Mouse (Mus musculus) limb, embryonic 12.5 days (tissue): ENCODE measurements at regions not wholly inside any gene's neighbourhood (a gene's known extent, or its start where the extent isn't known, plus 50 kb on each side); places are given as distances from the start of the nearest gene placed in this dataset.

Source experiments
- ATAC-seq: fragments of 200-750 bp; cut with Nextera tagmentation; 2 replicates; pipeline ENCODE4 v1.8.0; 2017; ENCODE audit warnings: low read depth, moderate TSS enrichment; ENCODE audit not compliant: insufficient number of reproducible peaks, insufficient read depth, low FRiP score, low TSS enrichment
- H3K27ac ChIP-seq: fragments of 300-500 bp; sonication (generic); 2 replicates; pipeline ENCODE4 v1.5.1; 2016; ENCODE audit warnings: mild to moderate bottlenecking, moderate library complexity
- H3K27me3 ChIP-seq: fragments of 300-500 bp; sonication (generic); 2 replicates; pipeline ENCODE4 v1.6.1; 2016; ENCODE audit warnings: mild to moderate bottlenecking, moderate library complexity
- H3K36me3 ChIP-seq: fragments of 300-500 bp; sonication (generic); 2 replicates; pipeline ENCODE4 v1.6.1; 2016; ENCODE audit warnings: mild to moderate bottlenecking, moderate library complexity
- H3K4me1 ChIP-seq: fragments of 300-500 bp; sonication (generic); replicated peaks from 2 replicates; pipeline ENCODE4 v1.6.1; 2016
- H3K4me2 ChIP-seq: fragments of 300-500 bp; sonication (generic); 2 replicates; pipeline ENCODE4 v1.6.1; 2016; ENCODE audit warnings: mild to moderate bottlenecking, moderate library complexity
- H3K4me3 ChIP-seq: fragments of 300-500 bp; sonication (generic); replicated peaks from 2 replicates; pipeline ENCODE4 v1.5.1; 2016; ENCODE audit warnings: mild to moderate bottlenecking
- H3K9ac ChIP-seq: fragments of 300-500 bp; sonication (generic); replicated peaks from 2 replicates; pipeline ENCODE4 v1.6.1; 2016; ENCODE audit warnings: mild to moderate bottlenecking, moderate library complexity
- H3K9me3 ChIP-seq: fragments of 300-500 bp; sonication (generic); 2 replicates; pipeline ENCODE4 v1.6.1; 2016; ENCODE audit warnings: mild to moderate bottlenecking, moderate library complexity
- WGBS: fragments of 180-500 bp; shearing (Covaris S2); methylation state at CpG from one replicate; pipeline ENCODE4 v1.1.7; 2016; 5-methylcytosine and 5-hydroxymethylcytosine counted together

DNA sequence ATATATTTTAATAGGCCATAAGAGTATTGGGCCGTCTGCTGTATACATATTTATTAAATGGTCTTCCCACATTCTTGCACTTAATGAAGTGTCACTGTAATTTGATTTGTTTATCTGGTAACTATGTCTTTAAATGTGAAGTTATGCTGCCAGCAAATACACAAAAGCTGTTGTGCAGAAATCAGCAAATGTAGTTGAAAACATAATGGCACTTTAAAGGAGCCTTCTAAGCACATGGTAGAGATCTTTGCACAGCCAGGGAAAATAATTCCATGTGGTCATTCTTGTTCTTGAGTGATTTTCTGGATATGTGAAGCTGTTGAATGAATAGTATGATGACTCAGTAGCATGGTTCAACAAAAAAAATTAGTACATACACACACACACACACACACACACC is 164.4 kb upstream of the Meox2 start:
- ATAC-seq, result no peak
- WGBS, result 69% methylated on average over 1 of the region's 1 CpGs
- Histone ChIP-seq H3K27ac (no peak overlapping the region), H3K36me3 (no peaks in the 10 kb centered on the region), H3K4me3 (no peak overlapping the region), H3K9me3 (no peaks in the 10 kb centered on the region), H3K9ac (no peak overlapping the region), H3K27me3 (no peaks in the 10 kb centered on the region), H3K4me1 (no peaks in the 10 kb centered on the region), H3K4me2 (no peak overlapping the region)

DNA sequence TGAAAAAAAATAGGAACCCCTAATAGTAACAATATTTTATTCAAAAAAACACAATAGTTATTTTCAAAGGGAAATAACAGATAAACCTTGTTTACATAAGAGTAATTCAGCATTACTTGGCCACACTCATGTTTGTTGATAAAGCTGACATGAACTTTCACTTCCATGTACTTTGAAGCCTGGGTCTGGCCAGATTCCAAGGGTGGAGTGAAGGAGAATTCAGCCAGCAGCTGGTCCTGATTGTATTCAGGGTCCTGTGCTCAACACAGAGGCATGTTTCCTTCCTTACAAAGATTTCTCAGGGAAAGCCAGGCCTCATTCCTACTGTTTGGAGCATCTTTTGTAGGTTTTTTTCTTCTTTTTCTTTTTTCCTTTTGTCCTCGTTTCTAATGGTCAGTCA is 162.4 kb upstream of the Meox2 start:
- no peak for ATAC-seq
- Histone ChIP-seq H3K9me3 (no peaks in the 10 kb centered on the region), H3K4me1 (no peaks in the 10 kb centered on the region), H3K27me3 (no peaks in the 10 kb centered on the region), H3K4me3 (no peak overlapping the region), H3K9ac (no peak overlapping the region), H3K27ac (no peak overlapping the region), H3K36me3 (no peaks in the 10 kb centered on the region), H3K4me2 (no peak overlapping the region)
- WGBS, result 68% methylated on average over 1 of the region's 1 CpGs

DNA sequence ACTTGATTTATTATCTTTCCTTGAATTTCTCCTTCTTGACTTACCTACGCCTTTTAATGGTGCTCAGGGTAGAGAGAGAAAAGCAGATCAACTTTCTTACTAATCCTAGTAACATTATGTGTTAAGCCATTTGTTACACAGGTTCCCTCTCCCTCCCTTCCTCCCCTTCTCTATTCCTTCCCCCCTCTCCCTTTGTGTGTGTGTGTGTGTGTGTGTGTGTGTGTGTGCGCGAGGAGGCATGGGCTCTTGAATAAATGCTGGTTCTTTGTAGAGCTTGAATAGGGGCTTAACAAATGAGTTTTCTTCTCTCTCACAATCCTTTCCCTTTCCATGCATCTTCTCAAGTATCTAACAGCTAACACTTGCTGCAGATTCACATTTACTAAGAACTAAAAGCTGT is 160.4 kb upstream of the Meox2 start:
- H3K9me3 ChIP-seq, result no peaks in the 10 kb centered on the region
- no peak for ATAC-seq
- no peak overlapping the region for H3K4me3 ChIP-seq
- no peak overlapping the region for H3K4me2 ChIP-seq
- no peak overlapping the region for H3K9ac ChIP-seq
- no peak overlapping the region for H3K27ac ChIP-seq
- H3K27me3 ChIP-seq, result no peaks in the 10 kb centered on the region
- WGBS, result 89% methylated on average over 3 of the region's 3 CpGs
- H3K4me1 ChIP-seq, result no peaks in the 10 kb centered on the region
- no peaks in the 10 kb centered on the region for H3K36me3 ChIP-seq

DNA sequence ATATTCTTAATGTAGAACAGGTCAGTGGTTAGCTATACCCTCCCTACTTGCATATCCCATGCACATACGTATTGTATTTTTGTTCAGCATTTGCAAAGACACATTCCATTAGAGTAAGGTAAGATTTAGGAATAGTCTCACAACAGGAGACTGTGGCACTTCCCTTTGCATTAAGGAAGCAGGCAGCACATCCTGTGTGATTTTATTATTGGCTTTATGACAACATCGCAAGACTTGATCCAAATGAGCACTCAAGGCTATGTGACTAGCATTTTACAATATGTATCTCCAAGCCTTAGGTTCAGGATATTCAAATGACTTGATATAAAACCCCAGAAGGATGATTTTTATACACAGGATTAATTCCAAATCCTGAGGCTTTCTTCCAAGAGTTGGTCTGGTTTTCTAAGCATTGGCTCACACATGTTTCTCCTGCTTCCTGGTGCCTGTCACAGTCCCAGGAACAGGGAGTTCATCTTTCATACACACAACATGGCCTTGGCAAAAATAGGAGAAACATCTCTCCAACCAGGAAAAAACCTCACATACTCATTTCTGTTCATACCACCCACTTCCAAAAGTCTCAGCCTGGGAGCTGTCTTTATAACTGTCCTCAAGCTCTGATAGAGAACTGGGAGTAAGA is 159.1 kb upstream of the Meox2 start:
- no peak overlapping the region for H3K4me2 ChIP-seq
- no peaks in the 10 kb centered on the region for H3K27me3 ChIP-seq
- no peak for ATAC-seq
- WGBS, result 89% methylated on average over 2 of the region's 2 CpGs
- H3K27ac ChIP-seq, result no peak overlapping the region
- no peak overlapping the region for H3K4me3 ChIP-seq
- H3K4me1 ChIP-seq, result no peaks in the 10 kb centered on the region
- no peaks in the 10 kb centered on the region for H3K9me3 ChIP-seq
- H3K9ac ChIP-seq, result no peak overlapping the region
- H3K36me3 ChIP-seq, result no peaks in the 10 kb centered on the region

DNA sequence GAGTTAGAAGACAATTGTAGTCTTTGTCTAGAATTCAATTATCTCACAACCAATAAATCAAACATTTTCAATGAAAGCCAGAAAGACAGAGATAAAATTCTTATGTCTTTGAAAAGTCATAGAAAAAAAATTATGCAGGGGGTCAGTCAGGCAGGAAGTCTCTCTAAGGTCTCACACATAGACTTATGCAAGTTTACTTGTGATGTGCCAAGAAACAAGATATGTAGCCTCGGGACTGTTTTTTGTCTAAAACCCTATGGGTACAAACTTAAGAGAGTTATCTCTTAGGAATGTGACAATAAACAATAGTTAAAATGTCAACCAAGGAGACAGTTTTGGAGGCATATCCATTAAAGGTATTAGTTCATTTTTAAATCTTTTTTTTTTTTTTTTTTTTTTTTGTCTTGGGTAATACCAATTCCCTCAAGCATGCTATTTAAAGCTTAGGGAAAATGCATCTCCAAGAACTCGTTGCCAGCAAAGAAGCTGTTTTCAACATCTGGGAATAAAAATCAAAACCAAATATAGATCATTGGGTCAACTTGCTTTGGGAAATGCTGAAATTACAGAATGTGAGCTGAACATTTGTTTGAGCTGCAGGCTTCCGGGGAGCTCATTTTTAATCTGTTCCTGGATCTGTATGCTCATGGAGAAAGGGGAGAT is 133.8 kb upstream of the Meox2 start:
- WGBS, result 81% methylated on average over 3 of the region's 3 CpGs
- no peak for ATAC-seq
- no peak overlapping the region for H3K4me3 ChIP-seq

DNA sequence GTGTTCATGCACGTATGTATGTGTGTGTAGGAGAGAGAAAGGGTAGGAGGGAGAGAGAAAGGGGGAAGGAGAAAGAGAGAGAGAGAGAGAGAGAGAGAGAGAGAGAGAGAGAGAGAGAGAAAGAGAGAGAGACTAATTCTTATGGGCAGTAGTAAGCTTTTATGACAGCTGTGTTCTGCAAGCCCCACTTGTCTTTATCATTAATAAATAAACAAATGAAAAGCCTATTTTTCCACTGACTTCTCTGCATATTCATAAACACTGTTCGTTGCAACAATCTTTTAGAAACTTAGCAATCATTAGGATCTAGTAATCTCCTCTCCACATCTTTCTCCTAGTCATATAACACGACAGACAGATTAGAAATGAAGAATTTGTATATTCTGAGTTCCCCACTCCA is 131.2 kb upstream of the Meox2 start:
- Histone ChIP-seq H3K4me1 (no peaks in the 10 kb centered on the region), H3K9ac (no peak overlapping the region), H3K4me2 (no peak overlapping the region), H3K27me3 (no peaks in the 10 kb centered on the region), H3K9me3 (no peaks in the 10 kb centered on the region), H3K36me3 (no peaks in the 10 kb centered on the region), H3K4me3 (no peak overlapping the region), H3K27ac (no peak overlapping the region)
- no peak for ATAC-seq
- WGBS, result 75% methylated on average over 3 of the region's 3 CpGs

More for the DNA sequence above, 133.8 kb upstream of the Meox2 start:
- Histone ChIP-seq H3K4me2 (no peak overlapping the region), H3K4me1 (no peaks in the 10 kb centered on the region), H3K27ac (no peak overlapping the region), H3K9me3 (no peaks in the 10 kb centered on the region), H3K9ac (no peak overlapping the region), H3K27me3 (no peaks in the 10 kb centered on the region), H3K36me3 (no peaks in the 10 kb centered on the region)

DNA sequence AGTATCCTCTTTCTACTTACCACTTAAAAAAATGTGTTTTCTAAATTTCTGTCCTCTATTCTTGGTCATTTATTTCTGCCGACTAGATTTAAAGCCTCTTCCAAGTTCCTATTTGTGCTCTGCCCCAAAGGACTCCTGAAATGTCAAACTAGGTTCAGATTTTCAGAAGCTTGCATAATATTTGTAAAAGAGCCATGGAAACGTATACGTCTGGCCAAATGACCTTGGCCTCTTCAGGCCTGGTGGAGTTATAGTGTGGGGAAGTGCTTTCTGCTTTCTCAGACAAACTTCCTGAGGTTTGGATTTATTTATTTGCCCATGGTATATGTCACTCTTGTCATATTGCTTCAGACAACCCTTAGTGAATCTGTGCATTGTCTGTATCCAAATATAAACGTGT is 117.2 kb upstream of the Meox2 start:
- Histone ChIP-seq H3K27ac (no peak overlapping the region), H3K4me2 (no peak overlapping the region), H3K4me3 (no peak overlapping the region), H3K9me3 (no peaks in the 10 kb centered on the region), H3K36me3 (no peaks in the 10 kb centered on the region), H3K4me1 (no peaks in the 10 kb centered on the region), H3K27me3 (no peaks in the 10 kb centered on the region), H3K9ac (no peak overlapping the region)
- no peak for ATAC-seq
- 79% methylated on average over 4 of the region's 4 CpGs for WGBS

DNA sequence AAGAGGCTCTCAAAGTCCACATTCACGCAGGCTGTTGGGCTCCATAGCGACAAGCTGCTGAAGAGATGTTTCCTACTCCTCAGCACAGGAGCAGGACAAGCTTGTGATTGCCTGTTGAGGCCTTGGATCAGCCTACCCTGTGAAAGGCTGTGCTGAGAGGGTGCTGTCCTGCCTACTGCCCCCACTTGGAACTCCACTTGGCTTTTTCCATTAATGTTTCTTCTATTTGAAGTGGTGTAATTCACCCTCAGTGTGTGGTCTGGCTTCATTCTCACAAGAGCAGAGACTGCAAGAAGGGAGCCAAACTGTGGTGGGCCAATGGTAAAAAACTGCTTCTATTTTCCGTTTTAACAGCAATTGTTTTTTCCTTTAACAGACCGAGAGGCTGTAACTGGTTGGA is 116.4 kb upstream of the Meox2 start:
- H3K36me3 ChIP-seq, result no peaks in the 10 kb centered on the region
- H3K9me3 ChIP-seq, result no peaks in the 10 kb centered on the region
- H3K27me3 ChIP-seq, result no peaks in the 10 kb centered on the region
- H3K4me2 ChIP-seq, result no peak overlapping the region
- no peak overlapping the region for H3K9ac ChIP-seq
- H3K27ac ChIP-seq, result no peak overlapping the region
- no peaks in the 10 kb centered on the region for H3K4me1 ChIP-seq
- WGBS, result 71% methylated on average over 4 of the region's 4 CpGs
- no peak overlapping the region for H3K4me3 ChIP-seq
- ATAC-seq, result no peak

DNA sequence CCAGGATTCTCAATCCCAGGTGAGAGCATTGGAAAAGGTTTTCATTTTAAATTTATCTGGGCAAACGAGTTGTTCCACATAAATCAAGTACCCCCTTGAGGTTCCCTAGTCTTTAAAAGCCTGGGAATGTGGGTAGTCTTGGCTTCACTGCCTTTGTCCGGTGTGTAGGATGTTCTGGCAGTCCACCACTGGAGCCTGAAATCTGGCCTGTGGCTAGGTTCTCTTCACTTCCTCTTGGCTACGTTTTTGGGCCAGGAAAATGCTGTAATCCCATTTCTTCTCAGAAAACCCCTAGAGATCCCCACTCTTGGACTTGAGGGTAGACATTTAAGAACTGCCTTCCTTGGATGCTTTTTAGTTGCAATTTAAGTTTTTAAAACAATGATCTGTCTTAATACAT is 106.9 kb upstream of the Meox2 start:
- no peaks in the 10 kb centered on the region for H3K4me1 ChIP-seq
- H3K9me3 ChIP-seq, result no peaks in the 10 kb centered on the region
- no peak overlapping the region for H3K4me2 ChIP-seq
- ATAC-seq, result no peak
- H3K36me3 ChIP-seq, result no peaks in the 10 kb centered on the region
- H3K9ac ChIP-seq, result no peak overlapping the region
- no peak overlapping the region for H3K27ac ChIP-seq
- no peaks in the 10 kb centered on the region for H3K27me3 ChIP-seq
- whole genome bisulfite sequencing, result 65% methylated on average over 3 of the region's 3 CpGs
- no peak overlapping the region for H3K4me3 ChIP-seq

DNA sequence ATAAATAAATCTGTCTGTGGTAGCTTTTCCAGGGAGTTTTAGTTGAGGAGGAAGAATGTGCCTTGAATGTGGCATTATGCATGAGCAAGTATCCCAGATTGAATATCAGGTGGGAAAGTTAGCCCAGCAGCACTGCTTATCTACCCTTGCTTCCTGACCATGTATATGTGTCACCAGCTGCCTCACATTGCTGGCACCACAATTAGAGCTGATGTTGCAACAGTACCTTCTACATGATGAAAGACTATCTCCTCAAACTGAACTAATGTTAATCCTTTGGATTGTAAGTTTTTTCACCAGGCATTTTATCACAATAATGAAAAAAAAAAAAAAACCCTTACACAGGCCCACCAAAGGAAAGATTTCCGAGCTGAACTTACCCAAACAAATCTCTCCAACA is 103.1 kb upstream of the Meox2 start:
- Histone ChIP-seq H3K27ac (no peak overlapping the region), H3K36me3 (no peaks in the 10 kb centered on the region), H3K9ac (no peak overlapping the region), H3K4me1 (no peaks in the 10 kb centered on the region), H3K4me2 (no peak overlapping the region), H3K4me3 (no peak overlapping the region), H3K9me3 (no peaks in the 10 kb centered on the region), H3K27me3 (no peaks in the 10 kb centered on the region)
- WGBS, result 69% methylated on average over 1 of the region's 1 CpGs
- ATAC-seq, result no peak

DNA sequence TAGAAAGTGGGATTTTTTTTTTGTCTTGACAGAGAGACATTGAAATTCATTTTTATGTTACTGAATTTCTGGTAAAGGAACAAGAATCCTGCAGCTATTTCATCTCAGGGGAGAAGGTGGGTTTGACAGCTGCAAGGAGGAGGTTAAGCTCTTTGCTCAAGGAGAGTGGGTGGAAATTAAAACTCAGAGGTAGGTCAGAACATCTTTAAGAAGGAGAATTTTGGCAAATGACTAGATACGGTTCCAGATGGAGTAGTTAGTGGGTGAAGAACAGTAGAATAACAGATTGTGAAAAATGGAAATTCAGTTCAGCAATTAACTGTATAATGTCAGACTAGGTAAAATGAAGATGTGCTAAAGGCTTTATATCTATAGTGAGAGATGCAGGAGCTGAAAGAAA is 98.0 kb upstream of the Meox2 start:
- no peak for ATAC-seq
- WGBS, result 87% methylated on average over 1 of the region's 1 CpGs
- H3K4me3 ChIP-seq, result no peak overlapping the region
- H3K27me3 ChIP-seq, result no peaks in the 10 kb centered on the region
- no peaks in the 10 kb centered on the region for H3K9me3 ChIP-seq
- H3K27ac ChIP-seq, result no peak overlapping the region
- no peaks in the 10 kb centered on the region for H3K36me3 ChIP-seq
- 0 out of 2 replicates have a peak, but pooled peaks cover 2% of the 10 kb centered on the region for H3K4me1 ChIP-seq
- H3K9ac ChIP-seq, result no peak overlapping the region
- H3K4me2 ChIP-seq, result no peak overlapping the region

DNA sequence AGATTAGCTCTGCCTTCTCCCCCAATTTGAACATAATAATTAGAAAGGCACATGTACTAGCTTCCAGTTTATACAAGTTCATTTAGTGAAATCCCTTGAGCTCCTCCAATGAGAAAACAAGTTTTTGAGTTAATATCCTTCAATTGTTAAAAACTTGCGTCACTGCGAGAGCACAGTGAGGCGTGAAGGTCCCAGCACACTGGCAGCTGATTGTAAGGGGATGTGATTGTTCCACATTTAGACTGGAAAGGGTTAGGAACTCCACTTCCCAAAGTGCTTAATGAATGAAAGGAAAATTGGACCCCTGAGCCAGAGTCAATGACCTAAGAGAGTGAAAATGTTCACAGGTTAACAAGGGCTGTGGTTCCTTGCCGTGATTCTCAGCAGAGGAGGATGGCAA is 93.9 kb upstream of the Meox2 start:
- no peak overlapping the region for H3K4me2 ChIP-seq
- WGBS, result 70% methylated on average over 4 of the region's 4 CpGs
- H3K9me3 ChIP-seq, result no peaks in the 10 kb centered on the region
- no peak overlapping the region for H3K27ac ChIP-seq
- 0 out of 2 replicates have a peak, but pooled peaks cover 9% of the 10 kb centered on the region for H3K4me1 ChIP-seq
- no peaks in the 10 kb centered on the region for H3K36me3 ChIP-seq
- H3K27me3 ChIP-seq, result no peaks in the 10 kb centered on the region
- H3K4me3 ChIP-seq, result no peak overlapping the region
- ATAC-seq, result no peak
- H3K9ac ChIP-seq, result no peak overlapping the region
